ENCODE assay signal across 9 mouse cellular contexts in genomic region chr8:61758686-61759326, GRCm38 (mm10).
DNase-seq lines count a peak whose midpoint lies in the region; ATAC-seq lines count a peak whose summit lies in the region.
"Had no signal": no experiment of that assay in that cellular context is flagged by ENCODE, and none has a peak within 500 bp of the region (broad histone marks: within the 10 kb centered on the region; RNA-seq: fewer than 3 reads in every experiment).

No protein-coding gene starts in this region.

- H3K27me3 ChIP-seq in kidney, embryonic 14.5 days (ENCODE audit: control insufficient read depth, insufficient read depth, low read length) = 0 out of 2 replicates have a peak, but pooled peaks cover 6% of the 10 kb centered on the region
- H3K27me3 ChIP-seq in embryonic facial prominence, embryonic 15.5 days = no peaks in the 10 kb centered on the region
- H3K27me3 ChIP-seq in hindbrain, embryonic 16.5 days (replicated peaks; ENCODE audit: control insufficient read depth, insufficient read depth, low read length) = no peaks in the 10 kb centered on the region
- no peaks in the 10 kb centered on the region for H3K27me3 ChIP-seq in neural tube, embryonic 13.5 days

- no peak for ATAC-seq in kidney, embryonic 14.5 days (ENCODE audit: low FRiP score, low TSS enrichment)
- no peak for ATAC-seq in embryonic facial prominence, embryonic 15.5 days (ENCODE audit: insufficient number of reproducible peaks, low FRiP score, low TSS enrichment, low read depth)
- peak; percentile 53; the same call in 1 of the 2 replicates for ATAC-seq in hindbrain, embryonic 16.5 days
- ATAC-seq in neural tube, embryonic 13.5 days (ENCODE audit: low read depth) = 0 out of 2 replicates have a peak, but pooled peaks have one; percentile 40

- DNase-seq in kidney, postnatal 36 days = no peak
- no peak for DNase-seq in thymus, postnatal 36 days
- DNase-seq in urinary bladder, postnatal 4 days (ENCODE audit: low spot score in 2 of 2) = no peak
- DNase-seq in layer of hippocampus, adult 9-10 months (ENCODE audit: low spot score) = no peak
- DNase-seq: cerebellum, adult 9-10 months had no signal

- 24% methylated on average over 8 of the region's 8 CpGs for WGBS in kidney, embryonic 14.5 days
- WGBS in embryonic facial prominence, embryonic 15.5 days = 9% methylated on average over 8 of the region's 8 CpGs
- WGBS in hindbrain, embryonic 16.5 days = 12% methylated on average over 8 of the region's 8 CpGs
- WGBS in neural tube, embryonic 13.5 days = 14% methylated on average over 8 of the region's 8 CpGs

- H3K4me2 ChIP-seq in kidney, embryonic 14.5 days (replicated peaks; ENCODE audit: low read depth, low read length) = peak overlapping the region; percentile 71
- H3K4me2 ChIP-seq in embryonic facial prominence, embryonic 15.5 days (replicated peaks) = peak overlapping the region; percentile 63
- peak overlapping the region; percentile 92 for H3K4me2 ChIP-seq in hindbrain, embryonic 16.5 days (ENCODE audit: low read length)
- peak overlapping the region; percentile 90 for H3K4me2 ChIP-seq in neural tube, embryonic 13.5 days

- peak overlapping the region; percentile 61 for H3K4me3 ChIP-seq in kidney, embryonic 14.5 days (ENCODE audit: low read length)
- peak overlapping the region; percentile 63 for H3K4me3 ChIP-seq in embryonic facial prominence, embryonic 15.5 days (replicated peaks)
- peak overlapping the region; percentile 61 for H3K4me3 ChIP-seq in hindbrain, embryonic 16.5 days (ENCODE audit: low read length)
- H3K4me3 ChIP-seq in neural tube, embryonic 13.5 days = peak overlapping the region; percentile 58

- no peaks in the 10 kb centered on the region for H3K36me3 ChIP-seq in kidney, embryonic 14.5 days (ENCODE audit: control insufficient read depth, insufficient read depth, low read length)
- no peaks in the 10 kb centered on the region; the same call in 1 of the 2 replicates for H3K36me3 ChIP-seq in embryonic facial prominence, embryonic 15.5 days
- H3K36me3 ChIP-seq in hindbrain, embryonic 16.5 days (ENCODE audit: control insufficient read depth, insufficient read depth, low read length) = no peaks in the 10 kb centered on the region
- H3K36me3 ChIP-seq in neural tube, embryonic 13.5 days = no peaks in the 10 kb centered on the region

- peaks cover 7% of the 10 kb centered on the region; the same call in 1 of the 2 replicates for H3K4me1 ChIP-seq in kidney, embryonic 14.5 days (ENCODE audit: control insufficient read depth, insufficient read depth, low read length)
- H3K4me1 ChIP-seq in embryonic facial prominence, embryonic 15.5 days = peaks cover 30% of the 10 kb centered on the region
- peaks cover 7% of the 10 kb centered on the region for H3K4me1 ChIP-seq in hindbrain, embryonic 16.5 days (ENCODE audit: control insufficient read depth, insufficient read depth, low read depth, low read length)
- H3K4me1 ChIP-seq in neural tube, embryonic 13.5 days (replicated peaks) = peaks cover 23% of the 10 kb centered on the region

- H3K9ac ChIP-seq in kidney, embryonic 14.5 days (ENCODE audit: low read depth, low read length) = no peak overlapping the region; the same call in 1 of the 2 replicates
- no peak overlapping the region for H3K9ac ChIP-seq in embryonic facial prominence, embryonic 15.5 days
- no peak overlapping the region for H3K9ac ChIP-seq in hindbrain, embryonic 16.5 days (ENCODE audit: low read depth, low read length)
- peak overlapping the region; percentile 73; the same call in 1 of the 2 replicates for H3K9ac ChIP-seq in neural tube, embryonic 13.5 days

- H3K9me3 ChIP-seq in kidney, embryonic 14.5 days (ENCODE audit: control insufficient read depth, low read length) = no peaks in the 10 kb centered on the region
- no peaks in the 10 kb centered on the region for H3K9me3 ChIP-seq in embryonic facial prominence, embryonic 15.5 days (replicated peaks)
- no peaks in the 10 kb centered on the region for H3K9me3 ChIP-seq in hindbrain, embryonic 16.5 days (ENCODE audit: control insufficient read depth, low read length)
- H3K9me3 ChIP-seq in neural tube, embryonic 13.5 days = no peaks in the 10 kb centered on the region

- no peak overlapping the region for H3K27ac ChIP-seq in kidney, embryonic 14.5 days (ENCODE audit: low read depth, low read length)
- H3K27ac ChIP-seq in embryonic facial prominence, embryonic 15.5 days (replicated peaks) = peak overlapping the region; percentile 92
- H3K27ac ChIP-seq in hindbrain, embryonic 16.5 days (ENCODE audit: low read depth, low read length) = no peak overlapping the region
- H3K27ac ChIP-seq in neural tube, embryonic 13.5 days (replicated peaks) = no peak overlapping the region

Comparison
In these comparisons a context has a peak if more than half of its experiments do, and no peak if none do; other contexts are left out.
1. ATAC-seq: peak in hindbrain, embryonic 16.5 days (single experiment) and neural tube, embryonic 13.5 days (single experiment); none in kidney, embryonic 14.5 days (single experiment) and embryonic facial prominence, embryonic 15.5 days (single experiment).
2. Peak in every context shown above with its lines, with median percentiles within 50 percentile points of each other: H3K4me2 ChIP-seq and H3K4me3 ChIP-seq.